Mouse (Mus musculus): ENCODE results near the gene Itpkc. TPM values are rescaled to one million over a fixed set of nuclear protein-coding genes. Genes with fewer than 3 reads are reported as not detected.
A peak's percentile ranks its signal among the peaks of the same experiment; 100 is the strongest.

Itpkc gene
- polyA plus RNA-seq, 1 experiment from 2014 or later: 4.4 TPM

DNA sequence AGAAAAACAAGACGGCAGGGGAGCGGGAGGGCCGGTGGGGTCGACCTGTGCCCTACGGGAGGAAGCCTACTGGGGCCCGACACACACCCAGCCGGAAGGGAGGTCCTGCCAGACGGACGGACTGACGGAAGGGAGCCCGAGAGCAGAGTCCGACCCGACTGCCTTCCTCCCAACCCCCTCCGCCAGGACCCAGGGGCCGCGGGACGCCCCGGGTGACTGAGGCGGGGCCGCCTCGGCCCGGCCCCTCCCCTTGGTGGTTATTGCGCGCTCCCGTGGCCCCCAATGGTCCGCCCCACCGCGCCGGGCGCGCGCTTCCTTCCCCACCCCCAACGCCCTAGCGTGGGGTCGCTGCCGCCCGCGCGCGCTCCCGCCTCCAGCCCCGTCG, 62.2 kb downstream of the Itpkc start:
- WGBS: under 1% methylated on average over 35 of the region's 43 CpGs
- peaks cover 52% of the 10 kb centered on the region for H3K36me3 ChIP-seq (replicated peaks)

DNA sequence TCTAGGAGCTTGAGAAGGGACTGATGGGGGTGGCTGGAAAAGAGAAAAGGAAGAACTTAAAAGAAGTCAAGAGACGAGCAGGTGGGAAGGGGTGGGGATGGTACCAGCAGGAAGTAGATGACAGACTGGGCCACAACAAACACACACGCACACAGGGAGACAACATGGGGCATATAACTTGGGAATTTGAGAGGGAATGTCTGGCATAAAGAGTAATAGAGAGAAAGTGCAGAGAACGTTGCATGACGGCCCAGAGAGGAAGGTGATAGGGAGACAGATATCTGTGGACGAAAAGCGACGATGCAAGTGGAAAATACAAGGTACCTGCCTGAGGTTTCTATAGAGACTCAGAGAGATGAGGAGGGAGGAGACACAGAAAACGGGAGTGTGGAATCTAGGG, 62.8 kb downstream of the Itpkc start:
- Histone ChIP-seq H3K27me3 (ENCODE audit: poor library complexity, severe bottlenecking) (no peaks in the 10 kb centered on the region), H3K4me3 (peak overlapping the region; percentile 77), H3K9me3 (no peaks in the 10 kb centered on the region), H3K27ac (peak overlapping the region; percentile 98), H3K36me3 (replicated peaks) (peaks cover 52% of the 10 kb centered on the region), H3K4me1 (peaks cover 54% of the 10 kb centered on the region)
- no peak for DNase-seq (ENCODE audit: extremely low spot score, low spot score)
- 7% methylated on average over 8 of the region's 8 CpGs for WGBS

More for the DNA sequence above, 62.2 kb downstream of the Itpkc start:
- no peak for DNase-seq (ENCODE audit: extremely low spot score, low spot score)
- peaks cover 50% of the 10 kb centered on the region for H3K4me1 ChIP-seq
- peak overlapping the region; percentile 77 for H3K4me3 ChIP-seq
- no peaks in the 10 kb centered on the region for H3K9me3 ChIP-seq
- peak overlapping the region; percentile 98 for H3K27ac ChIP-seq
- H3K27me3 ChIP-seq (ENCODE audit: poor library complexity, severe bottlenecking): no peaks in the 10 kb centered on the region

DNA sequence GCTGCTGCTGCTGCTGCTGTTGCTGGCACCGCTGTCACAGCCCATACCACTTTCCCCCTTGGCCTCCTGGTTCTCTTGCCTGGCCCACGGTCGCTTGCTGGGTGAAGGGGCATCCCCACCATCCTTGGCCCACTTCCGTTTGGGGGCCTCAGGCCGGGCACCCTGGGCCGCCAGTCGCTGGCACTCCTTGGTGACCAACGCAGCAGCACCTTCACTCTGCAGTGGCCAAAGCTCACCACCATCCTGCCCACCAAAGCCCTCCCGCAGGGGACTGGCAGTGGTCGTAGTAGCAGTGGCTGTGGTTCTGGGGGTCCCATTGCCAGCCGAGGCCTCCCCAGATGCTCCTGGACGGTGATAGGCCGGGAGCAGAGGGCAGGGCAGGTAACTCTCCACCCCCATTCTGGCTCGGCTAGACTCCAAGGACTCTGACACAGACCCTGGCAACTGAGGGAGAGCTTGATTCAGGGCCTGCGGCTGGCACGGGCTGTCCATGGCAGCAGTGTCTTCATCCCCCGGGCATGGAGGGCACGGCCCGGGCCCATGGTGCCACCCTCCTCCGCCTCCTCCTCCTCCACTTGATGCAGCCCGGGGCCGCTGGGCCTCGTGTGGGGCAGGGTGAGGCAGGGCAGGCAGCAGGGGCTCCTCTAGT, 63.3 kb downstream of the Itpkc start:
- no peaks in the 10 kb centered on the region for H3K9me3 ChIP-seq
- no peaks in the 10 kb centered on the region for H3K27me3 ChIP-seq (ENCODE audit: poor library complexity, severe bottlenecking)
- peaks cover 54% of the 10 kb centered on the region for H3K36me3 ChIP-seq (replicated peaks)
- WGBS: 81% methylated on average over 23 of the region's 23 CpGs
- H3K27ac ChIP-seq: peak overlapping the region; percentile 98
- DNase-seq (ENCODE audit: extremely low spot score, low spot score): no peak
- H3K4me3 ChIP-seq: peak overlapping the region; percentile 77
- peaks cover 60% of the 10 kb centered on the region for H3K4me1 ChIP-seq

DNA sequence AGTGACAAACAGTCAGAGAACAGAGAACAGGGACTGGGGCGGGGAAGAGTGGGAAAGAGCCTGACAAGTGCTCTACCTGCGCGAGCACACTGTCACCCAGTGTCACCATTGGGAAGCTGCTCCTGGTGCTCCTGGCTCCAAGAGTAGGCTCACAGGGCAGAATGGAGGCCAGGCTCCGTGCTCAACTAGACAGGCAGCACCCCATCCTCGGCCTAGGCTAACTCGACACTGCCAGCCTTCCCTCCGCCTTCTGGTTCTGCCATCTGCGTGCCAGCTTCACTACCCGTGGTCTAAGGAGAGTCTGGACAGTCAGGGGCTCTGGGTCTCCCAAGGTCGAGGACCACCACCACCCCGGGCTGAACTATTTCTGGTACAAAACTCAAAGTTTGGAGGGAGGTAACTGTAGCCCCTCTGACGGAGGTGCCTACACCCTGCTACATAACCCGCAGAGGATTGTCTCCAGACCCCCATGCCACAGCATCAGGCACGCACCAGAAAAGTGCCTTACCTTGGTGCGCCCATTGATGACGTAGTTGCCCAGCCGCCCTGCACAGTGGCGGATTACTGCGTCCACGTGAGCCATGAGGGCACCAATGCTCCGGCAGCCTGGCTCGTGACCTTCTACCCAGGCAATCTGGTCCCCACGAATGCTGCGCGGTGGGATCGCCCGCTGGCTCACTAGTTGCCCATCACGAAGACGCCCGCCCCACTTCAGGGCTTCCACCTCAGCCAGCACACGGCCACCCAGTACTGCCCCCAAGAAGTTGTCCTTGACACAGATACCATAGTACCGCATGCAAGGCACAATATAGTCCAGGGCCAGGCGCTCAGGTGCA, 64.1 kb downstream of the Itpkc start:
- Histone ChIP-seq H3K4me1 (peaks cover 65% of the 10 kb centered on the region), H3K9me3 (no peaks in the 10 kb centered on the region), H3K4me3 (peak overlapping the region; percentile 77), H3K36me3 (replicated peaks) (peaks cover 62% of the 10 kb centered on the region), H3K27ac (0 out of 2 replicates have a peak overlapping the region, but pooled peaks have one; percentile 0), H3K27me3 (ENCODE audit: poor library complexity, severe bottlenecking) (no peaks in the 10 kb centered on the region)
- no peak for DNase-seq (ENCODE audit: extremely low spot score, low spot score)
- WGBS: 88% methylated on average over 33 of the region's 33 CpGs

DNA sequence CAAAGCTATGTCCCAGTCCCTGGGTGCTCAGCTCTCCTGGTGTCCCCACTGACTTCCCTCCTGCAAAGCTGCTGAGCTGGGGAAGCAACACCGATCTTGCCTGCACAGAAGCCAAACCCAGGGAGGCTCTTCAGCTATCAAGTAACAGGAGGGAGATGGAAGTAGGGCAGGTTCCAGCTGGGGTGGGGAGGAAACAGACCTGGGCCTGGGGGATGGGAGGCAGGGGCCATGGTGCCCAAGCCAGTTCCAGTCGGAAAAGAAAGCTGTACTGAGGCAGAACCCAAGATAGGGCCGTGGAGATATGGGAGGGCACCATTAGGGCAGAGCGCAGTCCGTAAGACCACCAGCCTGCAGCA, 65.0 kb downstream of the Itpkc start:
- no peaks in the 10 kb centered on the region for H3K27me3 ChIP-seq (ENCODE audit: poor library complexity, severe bottlenecking)
- no peak for DNase-seq (ENCODE audit: extremely low spot score, low spot score)
- H3K27ac ChIP-seq: no peak overlapping the region
- H3K36me3 ChIP-seq (replicated peaks): peaks cover 70% of the 10 kb centered on the region
- H3K9me3 ChIP-seq: no peaks in the 10 kb centered on the region
- 94% methylated on average over 5 of the region's 5 CpGs for WGBS
- H3K4me3 ChIP-seq: peak overlapping the region; percentile 77; the same call in 1 of the 2 replicates
- H3K4me1 ChIP-seq: peaks cover 65% of the 10 kb centered on the region

DNA sequence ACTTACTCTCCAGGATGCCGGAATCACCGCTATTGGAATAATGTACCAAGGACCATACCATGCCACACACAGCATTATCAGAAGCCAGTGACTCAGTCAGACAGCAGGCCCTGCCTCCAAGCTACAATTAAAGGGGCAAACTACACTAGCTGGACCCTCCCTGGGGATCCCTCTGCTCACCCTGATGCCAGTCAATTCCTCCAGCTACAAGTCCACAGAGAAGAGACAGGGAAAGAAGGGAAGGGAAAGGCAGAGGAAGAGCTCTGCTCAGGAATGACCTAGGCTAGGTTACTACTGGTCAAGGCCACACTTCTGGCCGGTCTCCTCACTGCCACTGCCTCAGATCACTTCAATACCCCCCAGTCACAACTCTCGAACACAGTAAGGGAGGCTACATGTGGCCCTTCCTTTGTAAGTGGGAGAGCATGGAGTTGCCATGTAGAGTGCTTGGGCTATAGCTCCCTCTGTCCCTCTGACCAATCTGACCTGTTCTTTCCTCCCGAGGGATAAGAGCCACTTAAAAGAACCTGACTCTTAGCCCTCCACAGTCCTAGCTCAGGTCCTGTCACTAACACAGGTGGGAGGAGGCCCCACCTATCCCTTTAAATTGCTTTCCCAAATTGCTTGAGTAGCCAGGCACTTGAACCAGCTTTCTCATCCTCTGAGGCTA, 65.5 kb downstream of the Itpkc start:
- Histone ChIP-seq H3K4me1 (peaks cover 65% of the 10 kb centered on the region), H3K4me3 (peak overlapping the region; percentile 77; the same call in 1 of the 2 replicates)

DNA sequence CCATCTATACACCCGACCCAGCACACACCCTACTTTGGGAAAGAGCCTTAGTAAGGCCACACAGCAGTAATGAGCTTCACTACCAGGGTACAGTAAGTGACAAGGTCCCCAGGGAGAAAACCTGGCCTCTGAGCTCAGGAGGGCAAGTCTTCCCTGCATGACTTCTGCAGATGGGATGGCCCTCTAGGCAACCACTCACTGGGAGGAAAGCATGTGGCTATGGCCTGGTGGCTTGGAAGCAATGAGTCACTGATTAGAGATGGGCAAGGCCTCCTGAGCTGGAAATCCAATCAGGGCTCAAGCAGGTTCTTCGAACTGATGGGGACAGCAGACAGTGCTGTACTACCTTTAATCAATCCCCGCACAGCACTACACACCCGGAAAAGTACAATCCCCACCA, 66.7 kb downstream of the Itpkc start:
- peaks cover 83% of the 10 kb centered on the region for H3K36me3 ChIP-seq (replicated peaks)
- H3K4me1 ChIP-seq: peaks cover 55% of the 10 kb centered on the region
- 90% methylated on average over 4 of the region's 4 CpGs for WGBS

More for the DNA sequence above, 65.5 kb downstream of the Itpkc start:
- H3K36me3 ChIP-seq (replicated peaks): peaks cover 73% of the 10 kb centered on the region
- no peak overlapping the region for H3K27ac ChIP-seq
- no peaks in the 10 kb centered on the region for H3K27me3 ChIP-seq (ENCODE audit: poor library complexity, severe bottlenecking)
- DNase-seq (ENCODE audit: extremely low spot score, low spot score): no peak
- H3K9me3 ChIP-seq: no peaks in the 10 kb centered on the region
- WGBS: 86% methylated on average over 5 of the region's 5 CpGs

DNA sequence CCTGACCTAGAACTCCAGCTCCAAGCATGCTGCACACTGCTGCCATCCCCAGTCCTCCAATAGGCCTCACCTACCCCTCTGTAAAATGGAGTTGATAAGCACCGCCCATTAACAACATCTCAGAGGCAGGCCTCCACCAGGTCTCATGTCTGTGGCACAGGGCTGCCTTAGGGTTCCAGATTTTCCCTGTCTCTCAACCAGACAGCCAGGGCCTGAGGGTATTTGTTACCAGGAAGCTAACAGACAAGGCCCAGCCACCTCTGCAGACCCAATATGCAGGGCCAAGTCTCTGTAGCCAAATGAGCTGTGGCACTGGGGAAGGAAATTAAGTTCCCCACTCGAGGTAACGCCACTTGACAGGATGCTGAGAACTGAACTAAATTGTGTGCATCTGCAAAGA, 67.5 kb downstream of the Itpkc start:
- peaks cover 55% of the 10 kb centered on the region for H3K4me1 ChIP-seq
- H3K9me3 ChIP-seq: no peaks in the 10 kb centered on the region
- no peaks in the 10 kb centered on the region for H3K27me3 ChIP-seq (ENCODE audit: poor library complexity, severe bottlenecking)
- no peak overlapping the region for H3K4me3 ChIP-seq
- H3K36me3 ChIP-seq (replicated peaks): peaks cover 86% of the 10 kb centered on the region
- DNase-seq (ENCODE audit: extremely low spot score, low spot score): no peak
- H3K27ac ChIP-seq: no peak overlapping the region
- 92% methylated on average over 3 of the region's 3 CpGs for WGBS

More for the DNA sequence above, 66.7 kb downstream of the Itpkc start:
- Histone ChIP-seq H3K27me3 (ENCODE audit: poor library complexity, severe bottlenecking) (no peaks in the 10 kb centered on the region), H3K4me3 (no peak overlapping the region), H3K9me3 (no peaks in the 10 kb centered on the region), H3K27ac (no peak overlapping the region)
- no peak for DNase-seq (ENCODE audit: extremely low spot score, low spot score)

DNA sequence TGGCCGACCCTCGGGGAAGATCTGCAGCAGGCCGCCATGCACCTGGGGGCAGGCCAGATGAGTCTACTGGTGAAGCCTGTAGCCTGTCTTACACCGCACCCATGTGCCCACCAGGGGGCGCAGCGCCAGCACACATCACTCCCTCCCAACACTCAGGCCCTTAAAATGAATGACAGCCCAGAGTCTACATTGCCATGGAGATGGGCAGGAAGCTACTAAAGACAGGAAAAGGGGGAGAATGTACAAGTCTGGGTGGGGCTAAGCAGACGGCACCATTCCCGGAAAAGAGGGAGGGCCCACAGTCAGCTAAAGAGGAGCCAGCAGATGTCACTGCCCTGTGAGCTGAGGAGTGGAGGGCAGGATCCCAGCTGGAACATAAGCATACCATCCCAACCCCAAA, 68.6 kb downstream of the Itpkc start:
- DNase-seq (ENCODE audit: extremely low spot score, low spot score): peak; percentile 81
- Histone ChIP-seq H3K27ac (no peak overlapping the region), H3K4me1 (peaks cover 46% of the 10 kb centered on the region), H3K9me3 (no peaks in the 10 kb centered on the region), H3K36me3 (replicated peaks) (peaks cover 80% of the 10 kb centered on the region), H3K27me3 (ENCODE audit: poor library complexity, severe bottlenecking) (no peaks in the 10 kb centered on the region), H3K4me3 (no peak overlapping the region)
- WGBS: 29% methylated on average over 8 of the region's 8 CpGs

DNA sequence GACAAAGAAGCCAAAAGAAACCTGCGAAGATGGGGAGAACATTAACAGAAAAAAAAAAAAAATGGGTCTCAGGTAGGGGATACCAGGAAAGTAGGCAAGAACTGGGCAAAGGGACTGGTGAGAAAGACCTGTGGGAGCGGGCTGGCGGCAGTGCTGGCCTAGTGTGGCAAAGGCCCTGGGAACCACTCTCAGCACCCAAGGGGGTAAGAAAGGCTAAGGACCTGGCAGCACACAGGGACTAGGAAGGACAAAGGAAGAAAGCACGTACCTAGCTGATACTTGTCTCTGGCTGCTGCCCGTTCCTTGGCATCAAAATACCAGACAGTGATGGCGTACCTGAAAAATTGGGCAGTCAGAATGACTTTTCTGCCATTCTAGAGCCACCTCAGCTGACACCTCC, 69.2 kb downstream of the Itpkc start:
- H3K4me1 ChIP-seq: peaks cover 40% of the 10 kb centered on the region
- no peak overlapping the region for H3K4me3 ChIP-seq
- no peak for DNase-seq (ENCODE audit: extremely low spot score, low spot score)
- H3K9me3 ChIP-seq: no peaks in the 10 kb centered on the region
- peaks cover 74% of the 10 kb centered on the region for H3K36me3 ChIP-seq (replicated peaks)
- no peak overlapping the region for H3K27ac ChIP-seq
- WGBS: 94% methylated on average over 6 of the region's 6 CpGs
- no peaks in the 10 kb centered on the region for H3K27me3 ChIP-seq (ENCODE audit: poor library complexity, severe bottlenecking)

DNA sequence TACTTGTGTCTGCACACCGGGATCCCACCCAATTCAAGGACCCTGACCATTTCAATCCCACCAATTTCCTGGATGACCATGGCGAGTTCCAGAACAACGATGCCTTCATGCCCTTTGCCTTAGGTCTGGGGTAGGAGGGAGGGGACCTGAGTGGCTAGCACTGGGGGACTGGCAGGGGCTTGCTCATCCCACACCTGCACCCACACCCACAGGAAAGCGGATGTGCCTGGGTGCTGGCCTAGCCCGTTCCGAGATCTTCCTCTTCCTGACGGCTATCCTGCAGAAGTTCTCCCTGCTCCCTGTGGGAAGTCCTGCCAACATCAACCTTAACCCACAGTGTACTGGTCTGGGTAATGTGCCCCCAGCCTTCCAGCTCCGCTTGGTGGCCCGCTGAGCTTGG, 70.3 kb downstream of the Itpkc start:
- Histone ChIP-seq H3K27me3 (ENCODE audit: poor library complexity, severe bottlenecking) (no peaks in the 10 kb centered on the region), H3K4me3 (no peak overlapping the region), H3K9me3 (no peaks in the 10 kb centered on the region), H3K4me1 (peaks cover 29% of the 10 kb centered on the region), H3K27ac (no peak overlapping the region), H3K36me3 (replicated peaks) (peaks cover 63% of the 10 kb centered on the region)
- DNase-seq (ENCODE audit: extremely low spot score, low spot score): no peak
- 96% methylated on average over 9 of the region's 9 CpGs for WGBS
